Mouse (Mus musculus) spleen, adult 2 months (tissue): ENCODE measurements around the gene Daam2.

Experiments used
- CTCF ChIP-seq: fragments of 200-500 bp; IDR thresholded peaks from 2 replicates; pipeline ENCODE4 v1.5.1; 2011; ENCODE audit warnings: mild to moderate bottlenecking, inconsistent platforms; ENCODE audit not compliant: insufficient read depth, insufficient read length, insufficient replicate concordance; ENCODE audit errors: extremely low read depth
- POLR2A ChIP-seq: fragments of 200-500 bp; IDR thresholded peaks from 2 replicates; pipeline ENCODE4 v1.6.1; 2011; ENCODE audit warnings: low read depth, low read length, inconsistent platforms

DNA sequence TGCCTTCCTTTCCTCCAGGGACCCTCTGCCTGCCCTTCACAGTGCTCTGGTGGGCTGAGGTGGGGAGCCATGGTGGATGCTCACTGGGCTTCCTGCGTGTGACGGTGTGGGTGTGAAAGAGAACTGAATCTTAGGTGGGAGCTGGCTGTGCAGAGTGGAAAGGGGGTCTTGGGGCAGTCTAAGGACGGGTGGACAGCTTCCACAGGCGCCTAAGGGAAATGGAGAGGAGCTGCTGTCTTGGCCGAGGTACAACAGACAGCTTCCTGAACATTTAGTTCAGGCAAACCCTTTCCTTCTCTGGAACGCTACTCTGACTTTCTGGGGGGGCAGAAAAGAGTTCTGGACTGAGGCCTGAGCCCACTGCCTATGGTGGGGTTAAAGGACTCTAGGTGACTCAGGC lies 134.0 kb downstream of the Daam2 start:
- no peak for TF ChIP-seq POLR2A
- no peak for TF ChIP-seq CTCF
